Mouse (Mus musculus): Measurements from ENCODE around the gene Tbce.
"Not testable (repeated sequence)": the region's sequence is repeated elsewhere in the genome, so short reads cannot be mapped to it uniquely, and the experiment has no call there.

The Tbce gene

GRCm38 (mm10) chr13:14034073-14034348 is 5.4 kb downstream of the Tbce start:
- no peak for DNase-seq (ENCODE audit: low read depth in 2 of 2, low spot score in 2 of 2)

GRCm38 (mm10) chr13:14033309-14034072 is 5.9 kb downstream of the Tbce start:
- no peak for DNase-seq (ENCODE audit: low read depth in 2 of 2, low spot score in 2 of 2)

- no peak for DNase-seq (ENCODE audit: low read depth in 2 of 2, low spot score in 2 of 2)
These were observed 13.2 kb downstream of the Tbce start for GRCm38 (mm10) chr13:14026154-14026820.

- DNase-seq (ENCODE audit: low read depth in 2 of 2, low spot score in 2 of 2): no peak
These were observed 13.9 kb downstream of the Tbce start for GRCm38 (mm10) chr13:14025554-14025953.

- DNase-seq (ENCODE audit: low read depth in 2 of 2, low spot score in 2 of 2): not testable (repeated sequence)
These were observed 18.0 kb downstream of the Tbce start for GRCm38 (mm10) chr13:14021417-14021816.

GRCm38 (mm10) chr13:14018852-14019251 is 20.6 kb downstream of the Tbce start:
- no peak for DNase-seq (ENCODE audit: low read depth in 2 of 2, low spot score in 2 of 2)

- no peak for DNase-seq (ENCODE audit: low read depth in 2 of 2, low spot score in 2 of 2)
These were observed 21.2 kb downstream of the Tbce start for GRCm38 (mm10) chr13:14018283-14018682.

GRCm38 (mm10) chr13:14015609-14016008 is 23.8 kb downstream of the Tbce start:
- DNase-seq (ENCODE audit: low read depth in 2 of 2, low spot score in 2 of 2): no peak

- DNase-seq (ENCODE audit: low read depth in 2 of 2, low spot score in 2 of 2): no peak
These were observed 24.9 kb downstream of the Tbce start for GRCm38 (mm10) chr13:14014540-14014939.

GRCm38 (mm10) chr13:14014001-14014400 is 25.4 kb downstream of the Tbce start:
- DNase-seq (ENCODE audit: low read depth in 2 of 2, low spot score in 2 of 2): no peak

GRCm38 (mm10) chr13:14011454-14011995 is 27.9 kb downstream of the Tbce start:
- no peak for DNase-seq (ENCODE audit: low read depth in 2 of 2, low spot score in 2 of 2)

GRCm38 (mm10) chr13:14006056-14006455 is 33.4 kb downstream of the Tbce start:
- DNase-seq (ENCODE audit: low read depth in 2 of 2, low spot score in 2 of 2): no peak

- no peak for DNase-seq (ENCODE audit: low read depth in 2 of 2, low spot score in 2 of 2)
These were observed 34.4 kb downstream of the Tbce start for GRCm38 (mm10) chr13:14004999-14005398.

GRCm38 (mm10) chr13:14004086-14004485 is 35.4 kb downstream of the Tbce start:
- no peak for DNase-seq (ENCODE audit: low read depth in 2 of 2, low spot score in 2 of 2)

- DNase-seq (ENCODE audit: low read depth in 2 of 2, low spot score in 2 of 2): no peak
These were observed 36.7 kb downstream of the Tbce start for GRCm38 (mm10) chr13:14002706-14003105.

- no peak for DNase-seq (ENCODE audit: low read depth in 2 of 2, low spot score in 2 of 2)
These were observed 42.0 kb downstream of the Tbce start for GRCm38 (mm10) chr13:13997476-13997875.

- no peak for DNase-seq (ENCODE audit: low read depth in 2 of 2, low spot score in 2 of 2)
These were observed 44.4 kb downstream of the Tbce start for GRCm38 (mm10) chr13:13995046-13995445.

GRCm38 (mm10) chr13:13993041-13993440 is 46.4 kb downstream of the Tbce start:
- no peak for DNase-seq (ENCODE audit: low read depth in 2 of 2, low spot score in 2 of 2)

GRCm38 (mm10) chr13:13990391-13990790 is 49.0 kb downstream of the Tbce start:
- DNase-seq (ENCODE audit: low read depth in 2 of 2, low spot score in 2 of 2): no peak

- no peak for DNase-seq (ENCODE audit: low read depth in 2 of 2, low spot score in 2 of 2)
These were observed 50.3 kb downstream of the Tbce start for GRCm38 (mm10) chr13:13989135-13989534.

- no peak for DNase-seq (ENCODE audit: low read depth in 2 of 2, low spot score in 2 of 2)
These were observed 55.9 kb downstream of the Tbce start for GRCm38 (mm10) chr13:13983523-13983922.

GRCm38 (mm10) chr13:13981842-13982241 is 57.6 kb downstream of the Tbce start:
- DNase-seq (ENCODE audit: low read depth in 2 of 2, low spot score in 2 of 2): not testable (repeated sequence)

GRCm38 (mm10) chr13:13969796-13970195 is 69.6 kb downstream of the Tbce start:
- no peak for DNase-seq (ENCODE audit: low read depth in 2 of 2, low spot score in 2 of 2)
